Mouse (Mus musculus): ENCODE results near the gene Sirt4. TPM values are rescaled to one million over a fixed set of nuclear protein-coding genes. Genes with fewer than 3 reads are reported as not detected.

Gene Sirt4
- polyA plus RNA-seq, 1 experiment from 2014 or later, result 28.1 TPM

GRCm38 (mm10) chr5:115514346-115514745, 29.8 kb upstream of the Sirt4 start:
- 50% methylated on average over 6 of the region's 6 CpGs for WGBS
- Histone ChIP-seq H3K4me2 (peak overlapping the region; percentile 52), H3K9ac (peak overlapping the region; percentile 53), H3K36me3 (peaks cover 23% of the 10 kb centered on the region; the same call in 1 of the 2 replicates), H3K4me1 (peaks cover 57% of the 10 kb centered on the region), H3K9me3 (no peaks in the 10 kb centered on the region), H3K4me3 (peak overlapping the region; percentile 9; the same call in 1 of the 2 replicates), H3K27me3 (no peaks in the 10 kb centered on the region), H3K27ac (peak overlapping the region; percentile 95)
- ATAC-seq (ENCODE audit: insufficient number of reproducible peaks, insufficient read depth, low FRiP score, low TSS enrichment, low read depth), result 0 out of 2 replicates have a peak, but pooled peaks have one; percentile 2

- no peak overlapping the region for H3K9ac ChIP-seq
- 90% methylated on average over 16 of the region's 16 CpGs for WGBS
- no peak overlapping the region for H3K4me3 ChIP-seq
- H3K27me3 ChIP-seq, result no peaks in the 10 kb centered on the region
- no peak for ATAC-seq (ENCODE audit: insufficient number of reproducible peaks, insufficient read depth, low FRiP score, low TSS enrichment, low read depth)
- H3K36me3 ChIP-seq, result peaks cover 18% of the 10 kb centered on the region; the same call in 1 of the 2 replicates
- no peak overlapping the region for H3K4me2 ChIP-seq
- peak overlapping the region; percentile 95 for H3K27ac ChIP-seq
- H3K4me1 ChIP-seq, result peaks cover 63% of the 10 kb centered on the region
- no peaks in the 10 kb centered on the region for H3K9me3 ChIP-seq
These were observed 29.2 kb upstream of the Sirt4 start for GRCm38 (mm10) chr5:115513721-115514120.

- H3K9me3 ChIP-seq, result no peaks in the 10 kb centered on the region
- H3K27me3 ChIP-seq, result no peaks in the 10 kb centered on the region
- peaks cover 68% of the 10 kb centered on the region for H3K4me1 ChIP-seq
- ATAC-seq (ENCODE audit: insufficient number of reproducible peaks, insufficient read depth, low FRiP score, low TSS enrichment, low read depth), result no peak
- no peak overlapping the region for H3K9ac ChIP-seq
- H3K4me3 ChIP-seq, result no peak overlapping the region
- 96% methylated on average over 14 of the region's 14 CpGs for WGBS
- H3K27ac ChIP-seq, result no peak overlapping the region
- no peak overlapping the region for H3K4me2 ChIP-seq
- H3K36me3 ChIP-seq, result peaks cover 18% of the 10 kb centered on the region; the same call in 1 of the 2 replicates
These were observed 28.7 kb upstream of the Sirt4 start for GRCm38 (mm10) chr5:115513246-115513645.

- WGBS, result 85% methylated on average over 7 of the region's 7 CpGs
- H3K9ac ChIP-seq, result no peak overlapping the region
- H3K36me3 ChIP-seq, result peaks cover 15% of the 10 kb centered on the region; the same call in 1 of the 2 replicates
- H3K4me1 ChIP-seq, result peaks cover 73% of the 10 kb centered on the region
- no peak overlapping the region for H3K27ac ChIP-seq
- no peaks in the 10 kb centered on the region for H3K27me3 ChIP-seq
- H3K4me3 ChIP-seq, result no peak overlapping the region
- H3K4me2 ChIP-seq, result no peak overlapping the region
- H3K9me3 ChIP-seq, result no peaks in the 10 kb centered on the region
- no peak for ATAC-seq (ENCODE audit: insufficient number of reproducible peaks, insufficient read depth, low FRiP score, low TSS enrichment, low read depth)
These were observed 27.9 kb upstream of the Sirt4 start for GRCm38 (mm10) chr5:115512375-115512774.

- H3K27ac ChIP-seq, result peak overlapping the region; percentile 78
- 0 out of 2 replicates have a peak, but pooled peaks cover 5% of the 10 kb centered on the region for H3K36me3 ChIP-seq
- peak overlapping the region; percentile 93 for H3K4me3 ChIP-seq
- no peaks in the 10 kb centered on the region for H3K9me3 ChIP-seq
- peak overlapping the region; percentile 94 for H3K9ac ChIP-seq
- peak overlapping the region; percentile 91 for H3K4me2 ChIP-seq
- H3K27me3 ChIP-seq, result no peaks in the 10 kb centered on the region
- 51% methylated on average over 15 of the region's 15 CpGs for WGBS
- ATAC-seq (ENCODE audit: insufficient number of reproducible peaks, insufficient read depth, low FRiP score, low TSS enrichment, low read depth), result no peak
- peaks cover 61% of the 10 kb centered on the region for H3K4me1 ChIP-seq
These were observed 25.5 kb upstream of the Sirt4 start for GRCm38 (mm10) chr5:115509790-115510689.

GRCm38 (mm10) chr5:115509321-115509761, 24.8 kb upstream of the Sirt4 start:
- WGBS, result 23% methylated on average over 15 of the region's 15 CpGs
- no peak for ATAC-seq (ENCODE audit: insufficient number of reproducible peaks, insufficient read depth, low FRiP score, low TSS enrichment, low read depth)
- H3K27ac ChIP-seq, result peak overlapping the region; percentile 78
- H3K9ac ChIP-seq, result peak overlapping the region; percentile 94
- 0 out of 2 replicates have a peak, but pooled peaks cover 5% of the 10 kb centered on the region for H3K36me3 ChIP-seq
- peak overlapping the region; percentile 91 for H3K4me2 ChIP-seq
- H3K4me3 ChIP-seq, result peak overlapping the region; percentile 93
- H3K27me3 ChIP-seq, result no peaks in the 10 kb centered on the region
- H3K9me3 ChIP-seq, result no peaks in the 10 kb centered on the region
- H3K4me1 ChIP-seq, result peaks cover 54% of the 10 kb centered on the region

- WGBS, result 24% methylated on average over 10 of the region's 10 CpGs
- Histone ChIP-seq H3K36me3 (0 out of 2 replicates have a peak, but pooled peaks cover 5% of the 10 kb centered on the region), H3K4me1 (peaks cover 49% of the 10 kb centered on the region), H3K4me3 (peak overlapping the region; percentile 93), H3K27ac (peak overlapping the region; percentile 78; the same call in 1 of the 2 replicates), H3K9ac (peak overlapping the region; percentile 94), H3K9me3 (no peaks in the 10 kb centered on the region), H3K27me3 (no peaks in the 10 kb centered on the region), H3K4me2 (peak overlapping the region; percentile 91)
- no peak for ATAC-seq (ENCODE audit: insufficient number of reproducible peaks, insufficient read depth, low FRiP score, low TSS enrichment, low read depth)
These were observed 24.3 kb upstream of the Sirt4 start for GRCm38 (mm10) chr5:115508859-115509147.

GRCm38 (mm10) chr5:115507981-115508858, 23.7 kb upstream of the Sirt4 start:
- Histone ChIP-seq H3K9ac (peak overlapping the region; percentile 94), H3K4me1 (peaks cover 44% of the 10 kb centered on the region), H3K4me2 (peak overlapping the region; percentile 91), H3K27me3 (no peaks in the 10 kb centered on the region), H3K9me3 (no peaks in the 10 kb centered on the region), H3K36me3 (0 out of 2 replicates have a peak, but pooled peaks cover 2% of the 10 kb centered on the region), H3K4me3 (peak overlapping the region; percentile 93), H3K27ac (peak overlapping the region; percentile 78)
- 27% methylated on average over 18 of the region's 18 CpGs for WGBS
- no peak for ATAC-seq (ENCODE audit: insufficient number of reproducible peaks, insufficient read depth, low FRiP score, low TSS enrichment, low read depth)

- H3K36me3 ChIP-seq, result no peaks in the 10 kb centered on the region
- no peak for ATAC-seq (ENCODE audit: insufficient number of reproducible peaks, insufficient read depth, low FRiP score, low TSS enrichment, low read depth)
- no peaks in the 10 kb centered on the region for H3K9me3 ChIP-seq
- peak overlapping the region; percentile 71 for H3K27ac ChIP-seq
- H3K4me3 ChIP-seq, result peak overlapping the region; percentile 93
- H3K9ac ChIP-seq, result peak overlapping the region; percentile 94
- 7% methylated on average over 12 of the region's 12 CpGs for WGBS
- peaks cover 44% of the 10 kb centered on the region for H3K4me1 ChIP-seq
- H3K4me2 ChIP-seq, result peak overlapping the region; percentile 91
- no peaks in the 10 kb centered on the region for H3K27me3 ChIP-seq
These were observed 22.9 kb upstream of the Sirt4 start for GRCm38 (mm10) chr5:115507267-115507980.

- Histone ChIP-seq H3K4me2 (peak within 1 kb of the TSS; percentile 91), H3K27me3 (no peaks in the 10 kb centered on the region), H3K4me3 (peak within 1 kb of the TSS; percentile 93), H3K4me1 (peaks cover 38% of the 10 kb centered on the region), H3K36me3 (no peaks in the 10 kb centered on the region), H3K9ac (peak within 1 kb of the TSS; percentile 94), H3K27ac (peak within 1 kb of the TSS; percentile 71), H3K9me3 (no peaks in the 10 kb centered on the region)
- WGBS, result under 1% methylated on average over 74 of the region's 74 CpGs
- peak; percentile 69 for ATAC-seq (ENCODE audit: insufficient number of reproducible peaks, insufficient read depth, low FRiP score, low TSS enrichment, low read depth)
These were observed 22.1 kb upstream of the Sirt4 start, which contains the start of gene Pxn for GRCm38 (mm10) chr5:115506454-115507201. Pxn (plus strand) TSS chr5:115506676.

Measured in embryonic facial prominence, embryonic 13.5 days (tissue).